Mouse (Mus musculus) liver, adult 2 months (tissue): Measurements from ENCODE around the gene Vopp1.

ENCODE experiments used
- CTCF ChIP-seq: fragments of 200-500 bp; IDR thresholded peaks from 2 replicates; pipeline ENCODE4 v1.5.1; 2011; ENCODE audit warnings: low read depth, low read length, control low read depth
- POLR2A ChIP-seq: fragments of 200-500 bp; IDR thresholded peaks from 2 replicates; pipeline ENCODE4 v1.6.1; 2011; ENCODE audit warnings: low read length, control low read depth; ENCODE audit not compliant: insufficient read depth; ENCODE audit errors: extremely low read depth

GRCm38 (mm10) chr6:57763054-57763453, 61.9 kb downstream of the Vopp1 start:
- TF ChIP-seq CTCF (no peak), POLR2A (no peak)
